Mouse (Mus musculus): ENCODE measurements around the gene Slc44a4.

- TF ChIP-seq CTCF (IDR thresholded peaks at IDR 0.05; ENCODE audit: extremely low read depth, insufficient read length, insufficient replicate concordance, low read depth, low read length) (no peak), POLR2A (IDR thresholded peaks at IDR 0.05; ENCODE audit: low read depth, low read length) (no peak)
These were observed 30.9 kb upstream of the Slc44a4 start for GRCm38 (mm10) chr17:34883332-34883731.
